Mouse (Mus musculus): ENCODE measurements at regions not wholly inside any gene's neighbourhood (a gene's known extent, or its start where the extent isn't known, plus 50 kb on each side); places are given as distances from the start of the nearest gene placed in this dataset.
A peak's percentile ranks its signal among the peaks of the same experiment; 100 is the strongest.

- no peak; the same call in 1 of the 2 replicates for TF ChIP-seq MXI1 (IDR thresholded peaks at IDR 0.05; ENCODE audit: low read depth, low read length)
- no peak for TF ChIP-seq ELF1 (IDR thresholded peaks at IDR 0.05; ENCODE audit: low read depth, low read length)
- TF ChIP-seq MAZ (IDR thresholded peaks at IDR 0.05; ENCODE audit: low read depth, low read length) = no peak
- TF ChIP-seq UBTF (IDR thresholded peaks at IDR 0.05; ENCODE audit: borderline replicate concordance, insufficient read depth, low read depth, low read length) = 0 out of 2 replicates have a peak, but pooled peaks have one; percentile 43
- TF ChIP-seq MAX (IDR thresholded peaks at IDR 0.05; ENCODE audit: low read length) = peak; percentile 40; the same call in 1 of the 2 replicates
- TF ChIP-seq HCFC1 (IDR thresholded peaks at IDR 0.05; ENCODE audit: low read depth, low read length) = 0 out of 2 replicates have a peak, but pooled peaks have one; percentile 34
- no peak for TF ChIP-seq POLR2AphosphoS2 (IDR thresholded peaks at IDR 0.05; ENCODE audit: low read length)
- peak; percentile 75 for TF ChIP-seq CHD1 (IDR thresholded peaks at IDR 0.05; ENCODE audit: low read depth, low read length)
- TF ChIP-seq CHD2 (IDR thresholded peaks at IDR 0.05; ENCODE audit: low read length) = no peak
- peak; percentile 61; the same call in 1 of the 2 replicates for TF ChIP-seq ZNF384 (IDR thresholded peaks at IDR 0.05; ENCODE audit: low read depth, low read length)
- peak in 1 of 2 experiments; percentile 7; a peak in 2 of 4 replicates for TF ChIP-seq EP300 (IDR thresholded peaks at IDR 0.05; ENCODE audit: low read depth in 1 of 2, low read length in 2 of 2)
- TF ChIP-seq TCF12 (IDR thresholded peaks at IDR 0.05; ENCODE audit: low read depth, low read length) = 0 out of 2 replicates have a peak, but pooled peaks have one; percentile 13
- no peak for TF ChIP-seq TAL1 (IDR thresholded peaks at IDR 0.05; ENCODE audit: low read length)
- peaks cover 0 to 4% of the 10 kb centered on the region in 2 experiments; a peak in 3 of 4 replicates for H3K36me3 ChIP-seq (ENCODE audit: control insufficient read depth in 1 of 2, insufficient read depth in 2 of 2, low read length in 2 of 2)
- H3K9ac ChIP-seq (ENCODE audit: control insufficient read depth, low read depth, low read length, poor library complexity, severe bottlenecking) = peak overlapping the region; percentile 97
- peaks cover 4 to 5% of the 10 kb centered on the region in 2 experiments; a peak in 1 of 4 replicates for H3K4me1 ChIP-seq (ENCODE audit: control insufficient read depth in 1 of 2, insufficient read depth in 2 of 2, low read length in 2 of 2)
- H3K79me2 ChIP-seq (ENCODE audit: control insufficient read depth, insufficient read depth, low read length, poor library complexity) = peaks cover 26% of the 10 kb centered on the region
- H3K9me3 ChIP-seq (replicated peaks; ENCODE audit: insufficient read depth, low read length) = no peaks in the 10 kb centered on the region
- peak; percentile 69 for DNase-seq (ENCODE audit: low read depth, low spot score)
- H3K4me3 ChIP-seq (ENCODE audit: control insufficient read depth in 1 of 2, insufficient read depth in 1 of 2, low read depth in 2 of 2, low read length in 2 of 2) = peak overlapping the region; percentile 87 to 89
- no peaks in the 10 kb centered on the region for H3K27me3 ChIP-seq (ENCODE audit: control insufficient read depth in 1 of 2, insufficient read depth in 2 of 2, low read length in 2 of 2)
- peak overlapping the region; percentile 98 for H3K27ac ChIP-seq (ENCODE audit: control insufficient read depth, low read depth, low read length)
Observed at GRCm38 (mm10) chr13:83730155-83730712, 226.4 kb downstream of the Mef2c start.

GRCm38 (mm10) chr13:83730713-83731480, 227.1 kb downstream of the Mef2c start:
- Histone ChIP-seq H3K27me3 (ENCODE audit: control insufficient read depth in 1 of 2, insufficient read depth in 2 of 2, low read length in 2 of 2) (no peaks in the 10 kb centered on the region), H3K79me2 (ENCODE audit: control insufficient read depth, insufficient read depth, low read length, poor library complexity) (peaks cover 26% of the 10 kb centered on the region), H3K9ac (ENCODE audit: control insufficient read depth, low read depth, low read length, poor library complexity, severe bottlenecking) (peak overlapping the region; percentile 97), H3K36me3 (ENCODE audit: control insufficient read depth in 1 of 2, insufficient read depth in 2 of 2, low read length in 2 of 2) (peaks cover 0 to 4% of the 10 kb centered on the region in 2 experiments; a peak in 3 of 4 replicates), H3K9me3 (replicated peaks; ENCODE audit: insufficient read depth, low read length) (no peaks in the 10 kb centered on the region), H3K27ac (ENCODE audit: control insufficient read depth, low read depth, low read length) (peak overlapping the region; percentile 98), H3K4me1 (ENCODE audit: control insufficient read depth in 1 of 2, insufficient read depth in 2 of 2, low read length in 2 of 2) (peaks cover 4 to 5% of the 10 kb centered on the region in 2 experiments; a peak in 1 of 4 replicates), H3K4me3 (ENCODE audit: control insufficient read depth in 1 of 2, insufficient read depth in 1 of 2, low read depth in 2 of 2, low read length in 2 of 2) (peak overlapping the region; percentile 87 to 89)
- no peak for TF ChIP-seq GATA1 (IDR thresholded peaks at IDR 0.05; ENCODE audit: low read depth, low read length)
- TF ChIP-seq SIN3A (IDR thresholded peaks at IDR 0.05; ENCODE audit: low read length) = peak; percentile 38; the same call in 1 of the 2 replicates
- TF ChIP-seq TBP (IDR thresholded peaks at IDR 0.05; ENCODE audit: low read depth, low read length) = 0 out of 2 replicates have a peak, but pooled peaks have one; percentile 10
- 0 out of 2 replicates have a peak, but pooled peaks have one; percentile 55 for TF ChIP-seq ZMIZ1 (IDR thresholded peaks at IDR 0.05; ENCODE audit: low read depth, low read length)
- no peak for TF ChIP-seq MYB (IDR thresholded peaks at IDR 0.05; ENCODE audit: low read depth, low read length)
- no peak for TF ChIP-seq USF1 (IDR thresholded peaks at IDR 0.05; ENCODE audit: low read depth, low read length)
- TF ChIP-seq SMC3 (IDR thresholded peaks at IDR 0.05; ENCODE audit: low read depth, low read length) = no peak
- TF ChIP-seq KAT2A (conservative IDR thresholded peaks at IDR 0.05; ENCODE audit: low read depth, low read length) = no peak
- peak; percentile 84; the same call in 1 of the 2 replicates for TF ChIP-seq E2F4 (IDR thresholded peaks at IDR 0.05; ENCODE audit: borderline replicate concordance, low read depth, low read length)
- TF ChIP-seq NELFE (IDR thresholded peaks at IDR 0.05; ENCODE audit: low read depth, low read length) = peak; percentile 39; the same call in 1 of the 2 replicates
- TF ChIP-seq NRF1 (IDR thresholded peaks at IDR 0.05; ENCODE audit: insufficient read depth, low read depth, low read length, poor library complexity, severe bottlenecking) = peak; percentile 33; the same call in 1 of the 2 replicates
- TF ChIP-seq MXI1 (IDR thresholded peaks at IDR 0.05; ENCODE audit: low read depth, low read length) = no peak
- 0 out of 2 replicates have a peak, but pooled peaks have one; percentile 46 for TF ChIP-seq UBTF (IDR thresholded peaks at IDR 0.05; ENCODE audit: borderline replicate concordance, insufficient read depth, low read depth, low read length)
- peak in 1 of 3 experiments; percentile 27; a peak in 1 of 6 replicates for TF ChIP-seq CTCF (IDR thresholded peaks at IDR 0.05 in 2 of 3, conservative IDR thresholded peaks at IDR 0.05 in 1 of 3; ENCODE audit: control insufficient read depth in 1 of 3, insufficient read depth in 1 of 3, low read depth in 2 of 3, low read length in 3 of 3, poor library complexity in 1 of 3, severe bottlenecking in 1 of 3)
- TF ChIP-seq TCF12 (IDR thresholded peaks at IDR 0.05; ENCODE audit: low read depth, low read length) = peak; percentile 14; the same call in 1 of the 2 replicates
- TF ChIP-seq JUND (IDR thresholded peaks at IDR 0.05; ENCODE audit: low read depth, low read length) = no peak
- peak in 1 of 2 experiments; percentile 74; a peak in 1 of 4 replicates for TF ChIP-seq POLR2A (IDR thresholded peaks at IDR 0.05; ENCODE audit: control insufficient read depth in 1 of 2, insufficient read depth in 1 of 2, low read depth in 1 of 2, low read length in 2 of 2, poor library complexity in 1 of 2)
- TF ChIP-seq POLR2AphosphoS2 (IDR thresholded peaks at IDR 0.05; ENCODE audit: low read length) = no peak; the same call in 1 of the 2 replicates
- no peak for TF ChIP-seq MAX (IDR thresholded peaks at IDR 0.05; ENCODE audit: low read length)
- peak; percentile 89 for DNase-seq (ENCODE audit: low read depth, low spot score)
